Mouse (Mus musculus) lung, embryonic 16.5 days (tissue): ENCODE results near the gene Arhgap15. TPM values are rescaled to one million over a fixed set of nuclear protein-coding genes. Genes with fewer than 3 reads are reported as not detected.

ENCODE experiments used
- ATAC-seq: fragments of 200-750 bp; cut with Nextera tagmentation; 2 replicates; pipeline ENCODE4 v1.8.0; 2017; ENCODE audit warnings: low read depth, mild to moderate bottlenecking, moderate library complexity
- H3K27ac ChIP-seq: fragments of 300-500 bp; sonication (generic); 2 replicates; pipeline ENCODE4 v1.5.1; 2014; ENCODE audit warnings: mild to moderate bottlenecking, control low read depth, low read length
- H3K27me3 ChIP-seq: fragments of 300-500 bp; sonication (generic); 2 replicates; pipeline ENCODE4 v1.6.1; 2014; ENCODE audit warnings: low read depth, low read length, mixed read lengths; ENCODE audit not compliant: control insufficient read depth, insufficient read depth
- H3K36me3 ChIP-seq: fragments of 300-500 bp; sonication (generic); 2 replicates; pipeline ENCODE4 v1.6.1; 2014; ENCODE audit warnings: low read length; ENCODE audit not compliant: control insufficient read depth, insufficient read depth
- H3K4me1 ChIP-seq: fragments of 300-500 bp; sonication (generic); replicated peaks from 2 replicates; pipeline ENCODE4 v1.6.1; 2014; ENCODE audit warnings: low read length, mixed read lengths; ENCODE audit not compliant: control insufficient read depth, insufficient read depth
- H3K4me2 ChIP-seq: fragments of 300-500 bp; sonication (generic); 2 replicates; pipeline ENCODE4 v1.6.1; 2014; ENCODE audit warnings: low read depth, low read length, control low read depth
- H3K4me3 ChIP-seq: fragments of 300-500 bp; sonication (generic); 2 replicates; pipeline ENCODE4 v1.5.1; 2014; ENCODE audit warnings: mild to moderate bottlenecking, low read length, control low read depth
- H3K9ac ChIP-seq: fragments of 300-500 bp; sonication (generic); 2 replicates; pipeline ENCODE4 v1.6.1; 2014; ENCODE audit warnings: low read length, control low read depth
- H3K9me3 ChIP-seq: fragments of 300-500 bp; sonication (generic); 2 replicates; pipeline ENCODE4 v1.6.1; 2016; ENCODE audit warnings: low read length; ENCODE audit not compliant: control insufficient read depth
- WGBS: fragments of 180-500 bp; shearing (Covaris S2); extraction: QIAGEN DNeasy Blood & Tissue Kit; methylation state at CpG from one replicate; pipeline ENCODE4 v1.1.7; 2014; 5-methylcytosine and 5-hydroxymethylcytosine counted together
- polyA plus RNA-seq: library from polyadenylated mRNA; unstranded; fragments of >200 nt; fragmentation: Nextera tagmentation; extraction: Ambion mirVana; gene quantifications from 2 replicates; pipeline ENCODE4 v1.2.1, GENCODE M21; 2015

Arhgap15 gene
- polyA plus RNA-seq, 1 experiment from 2014 or later: 2.1 TPM

DNA sequence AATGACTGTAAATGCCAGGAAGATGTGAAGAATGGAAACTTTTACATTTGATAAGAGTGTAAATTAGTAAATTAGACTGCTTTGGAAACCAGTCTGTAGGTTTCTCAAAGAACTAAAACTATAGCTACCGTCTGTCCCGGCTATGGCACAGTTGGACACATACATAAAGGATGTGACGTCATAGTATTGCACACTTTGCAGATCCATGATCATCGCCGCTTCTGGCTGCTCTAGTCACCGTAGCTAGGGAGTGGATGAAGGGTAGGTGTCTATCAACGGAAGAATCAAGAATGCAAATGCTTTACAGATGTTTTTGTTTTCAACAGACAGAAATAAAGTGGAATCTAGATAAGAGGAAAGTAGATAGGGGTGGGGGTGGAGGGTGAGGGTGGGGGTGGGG is 11.1 kb upstream of the Arhgap15 start:
- Histone ChIP-seq H3K4me1 (no peaks in the 10 kb centered on the region), H3K4me3 (no peak overlapping the region), H3K9me3 (no peaks in the 10 kb centered on the region), H3K9ac (no peak overlapping the region), H3K27ac (no peak overlapping the region), H3K27me3 (no peaks in the 10 kb centered on the region), H3K36me3 (no peaks in the 10 kb centered on the region), H3K4me2 (no peak overlapping the region)
- 82% methylated on average over 7 of the region's 7 CpGs for WGBS
- no peak for ATAC-seq

DNA sequence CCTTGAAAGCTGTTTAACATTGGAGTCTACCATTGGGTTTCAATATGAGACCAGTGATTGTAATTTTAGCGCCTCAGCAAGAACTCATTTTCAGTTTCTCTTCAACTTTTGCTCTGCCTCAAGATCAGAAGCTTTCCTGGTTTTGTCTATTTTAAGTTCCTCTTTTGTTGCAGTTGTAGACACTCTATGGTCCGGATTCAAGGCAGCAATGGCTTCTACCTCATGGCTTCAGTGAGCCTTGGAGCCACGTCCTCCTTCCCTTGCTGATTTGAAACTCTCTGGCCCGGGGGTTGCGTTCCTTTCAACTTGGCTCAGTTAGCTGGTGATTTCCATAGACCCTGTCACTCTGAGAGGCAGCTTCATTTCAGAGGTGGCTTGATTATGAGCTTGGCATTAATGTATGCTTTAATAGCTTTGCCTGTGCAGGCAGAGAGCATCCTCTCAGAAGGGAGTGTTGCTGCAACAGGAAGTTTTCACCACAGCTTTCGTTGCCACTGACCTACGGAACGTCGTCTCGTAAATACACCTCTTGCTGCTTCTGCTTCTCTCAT is 10.0 kb upstream of the Arhgap15 start:
- no peak for ATAC-seq
- Histone ChIP-seq H3K4me2 (no peak overlapping the region), H3K27me3 (no peaks in the 10 kb centered on the region), H3K36me3 (no peaks in the 10 kb centered on the region), H3K9ac (no peak overlapping the region), H3K4me3 (no peak overlapping the region), H3K4me1 (no peaks in the 10 kb centered on the region), H3K9me3 (no peaks in the 10 kb centered on the region), H3K27ac (no peak overlapping the region)
- whole genome bisulfite sequencing: 79% methylated on average over 10 of the region's 10 CpGs

DNA sequence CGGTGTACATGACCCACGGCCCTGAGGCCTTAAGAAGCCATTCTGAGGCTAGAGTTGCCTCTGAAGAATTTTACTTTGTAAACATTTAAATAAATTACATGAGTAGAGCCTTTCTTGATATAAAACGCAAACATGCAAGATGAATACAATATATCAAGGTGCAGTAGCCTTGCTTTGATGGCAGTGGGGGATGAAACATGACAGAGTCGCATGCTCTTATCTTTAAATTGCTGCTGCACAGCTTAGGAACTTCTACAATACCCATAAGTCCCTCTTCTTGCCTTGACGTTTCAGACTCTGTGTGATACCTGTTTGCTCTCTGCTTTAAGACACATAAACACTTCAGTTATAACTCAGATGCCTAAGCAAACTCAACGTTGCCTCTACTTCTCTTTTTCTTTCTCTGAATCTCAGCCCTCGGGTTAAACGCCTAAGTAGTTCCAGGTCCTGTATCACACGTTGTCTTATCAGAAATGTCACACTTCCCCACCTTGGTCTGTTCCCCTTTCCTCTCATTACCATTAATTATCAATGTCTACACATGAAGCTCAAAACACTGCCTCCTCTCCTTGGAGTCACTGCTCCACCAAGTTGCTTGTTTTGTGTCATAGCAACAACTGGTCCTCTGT is 9.3 kb upstream of the Arhgap15 start:
- Histone ChIP-seq H3K27me3 (no peaks in the 10 kb centered on the region), H3K4me1 (no peaks in the 10 kb centered on the region), H3K4me3 (no peak overlapping the region), H3K36me3 (no peaks in the 10 kb centered on the region), H3K9ac (no peak overlapping the region), H3K4me2 (no peak overlapping the region), H3K9me3 (no peaks in the 10 kb centered on the region), H3K27ac (no peak overlapping the region)
- ATAC-seq: no peak
- 63% methylated on average over 9 of the region's 9 CpGs for WGBS

DNA sequence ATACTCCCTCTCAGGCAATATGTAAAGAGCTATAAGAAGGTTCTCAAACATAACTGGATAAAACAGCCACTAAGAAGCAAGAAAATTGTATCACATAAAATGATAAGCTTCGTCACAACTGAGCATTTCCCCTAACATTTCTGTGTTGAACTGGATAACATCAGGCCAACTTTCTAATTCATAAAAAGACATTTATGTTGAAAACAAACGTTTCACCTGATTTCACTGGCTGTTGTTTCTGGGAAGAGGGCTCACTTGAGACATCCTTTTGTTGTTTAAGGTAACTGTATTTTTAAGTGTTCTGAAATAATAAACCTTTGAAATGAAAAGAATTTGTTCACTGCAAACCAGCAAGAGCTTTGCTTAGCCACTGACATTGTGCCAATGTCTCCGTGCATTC is 697 bp downstream of the Arhgap15 start:
- Histone ChIP-seq H3K27ac (no peak overlapping the region), H3K36me3 (no peaks in the 10 kb centered on the region), H3K9me3 (no peaks in the 10 kb centered on the region), H3K4me1 (no peaks in the 10 kb centered on the region), H3K9ac (no peak overlapping the region), H3K4me3 (no peak overlapping the region), H3K4me2 (no peak overlapping the region), H3K27me3 (no peaks in the 10 kb centered on the region)
- WGBS: 65% methylated on average over 3 of the region's 3 CpGs
- ATAC-seq: no peak

DNA sequence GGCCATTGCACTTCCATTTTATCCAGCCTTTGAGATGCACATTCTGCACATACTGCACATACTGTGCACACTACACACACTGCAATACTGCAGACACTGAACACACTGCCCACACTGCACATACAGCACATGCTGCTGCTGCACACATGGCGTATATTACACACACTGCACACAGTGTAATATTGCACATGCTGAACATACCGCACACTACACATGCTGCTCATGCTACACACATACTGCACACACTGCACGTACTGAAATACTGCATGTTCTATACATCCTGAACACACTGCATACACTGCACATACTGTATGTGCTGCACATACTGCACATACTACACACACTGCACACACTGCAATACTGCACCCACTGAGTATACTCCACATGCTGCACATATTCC is 7.3 kb downstream of the Arhgap15 start:
- Histone ChIP-seq H3K4me1 (no peaks in the 10 kb centered on the region), H3K9ac (no peak overlapping the region), H3K4me2 (no peak overlapping the region), H3K36me3 (no peaks in the 10 kb centered on the region), H3K27me3 (no peaks in the 10 kb centered on the region), H3K27ac (no peak overlapping the region), H3K4me3 (no peak overlapping the region), H3K9me3 (no peaks in the 10 kb centered on the region)
- WGBS: 98% methylated on average over 3 of the region's 3 CpGs
- no peak for ATAC-seq

DNA sequence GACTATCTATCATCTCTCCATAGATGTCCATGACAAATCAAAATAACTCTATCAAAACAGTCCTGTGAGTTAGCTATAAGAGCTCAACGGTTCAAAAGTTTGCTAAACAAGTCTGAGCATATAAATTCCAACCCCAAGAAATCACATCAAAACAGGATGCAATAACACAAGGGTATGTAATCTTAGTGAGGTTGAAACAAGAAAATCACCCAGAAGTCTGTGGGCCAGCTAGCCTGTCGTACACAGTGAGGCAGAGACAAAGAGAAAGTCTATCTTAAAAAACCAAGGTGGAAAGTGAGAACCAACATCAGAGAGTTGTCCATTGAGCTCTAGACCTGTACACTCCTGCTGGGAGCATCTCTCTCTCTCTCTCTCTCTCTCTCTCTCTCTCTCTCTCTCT is 8.0 kb downstream of the Arhgap15 start:
- H3K4me1 ChIP-seq: no peaks in the 10 kb centered on the region
- H3K4me2 ChIP-seq: no peak overlapping the region
- no peaks in the 10 kb centered on the region for H3K9me3 ChIP-seq
- ATAC-seq: no peak
- H3K27me3 ChIP-seq: no peaks in the 10 kb centered on the region
- no peaks in the 10 kb centered on the region for H3K36me3 ChIP-seq
- no peak overlapping the region for H3K27ac ChIP-seq
- no peak overlapping the region for H3K9ac ChIP-seq
- 52% methylated on average over 2 of the region's 2 CpGs for WGBS
- H3K4me3 ChIP-seq: no peak overlapping the region

DNA sequence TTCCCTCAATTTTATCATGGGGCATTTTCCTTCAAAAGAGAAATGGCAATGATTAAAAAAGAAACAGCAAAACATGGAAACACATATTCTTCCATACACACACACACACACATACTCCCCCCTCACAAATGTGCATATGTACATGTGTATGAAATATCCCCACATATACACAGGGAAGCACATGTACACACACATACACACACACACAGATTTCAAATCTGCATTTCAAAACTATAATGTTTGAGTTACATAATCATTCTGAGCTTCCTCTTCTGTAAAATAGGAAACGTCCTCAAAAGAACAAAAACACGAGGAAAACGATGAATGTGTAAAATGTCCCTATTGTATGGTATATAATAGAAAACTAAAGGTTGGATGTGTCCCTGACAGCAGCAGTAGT is 13.1 kb downstream of the Arhgap15 start:
- Histone ChIP-seq H3K9ac (no peak overlapping the region), H3K36me3 (no peaks in the 10 kb centered on the region), H3K4me2 (no peak overlapping the region), H3K4me1 (no peaks in the 10 kb centered on the region), H3K27ac (no peak overlapping the region), H3K4me3 (no peak overlapping the region), H3K27me3 (no peaks in the 10 kb centered on the region), H3K9me3 (no peaks in the 10 kb centered on the region)
- WGBS: 79% methylated on average over 3 of the region's 3 CpGs
- no peak for ATAC-seq

DNA sequence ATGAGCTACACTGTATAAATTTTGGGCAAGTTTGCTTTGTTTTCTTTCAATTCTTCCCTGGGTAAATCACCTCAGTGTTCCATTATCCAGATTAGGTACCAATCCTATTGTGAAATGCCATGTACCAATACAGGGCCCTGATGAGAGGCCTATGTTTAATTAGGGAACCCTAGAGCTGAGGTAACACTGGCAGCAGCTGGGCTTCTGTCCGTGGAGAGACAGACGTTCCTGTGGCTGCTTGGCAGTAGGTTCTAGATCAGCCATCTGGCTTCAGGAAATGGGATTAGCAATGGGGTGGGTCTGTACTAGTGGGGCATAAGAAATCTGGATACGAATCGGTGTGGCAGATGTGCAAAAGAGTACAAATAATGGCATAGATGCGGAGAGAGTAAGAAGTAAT is 14.7 kb downstream of the Arhgap15 start:
- H3K27ac ChIP-seq: no peak overlapping the region
- WGBS: 70% methylated on average over 5 of the region's 5 CpGs
- H3K9ac ChIP-seq: no peak overlapping the region
- no peaks in the 10 kb centered on the region for H3K27me3 ChIP-seq
- H3K36me3 ChIP-seq: no peaks in the 10 kb centered on the region
- ATAC-seq: no peak
- no peaks in the 10 kb centered on the region for H3K9me3 ChIP-seq
- no peak overlapping the region for H3K4me2 ChIP-seq
- H3K4me1 ChIP-seq: no peaks in the 10 kb centered on the region
- H3K4me3 ChIP-seq: no peak overlapping the region

DNA sequence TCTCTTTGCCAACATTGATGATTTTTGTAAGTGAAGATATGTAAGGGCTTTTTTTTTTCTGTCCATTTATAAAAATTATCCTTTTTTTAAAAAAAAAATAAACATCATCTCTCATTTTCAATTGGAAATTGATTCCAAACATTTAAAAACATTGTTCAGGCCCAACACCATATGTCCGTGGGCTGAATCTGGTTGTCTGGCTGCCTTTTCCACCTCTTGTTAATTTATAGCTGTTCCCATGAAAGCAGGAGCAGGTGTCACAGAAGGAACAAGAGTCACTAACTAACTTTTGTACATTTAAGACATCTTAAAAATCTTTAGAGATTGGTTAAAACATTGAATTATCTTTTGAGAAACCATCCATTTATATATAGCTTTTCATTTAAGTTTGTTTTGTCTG is 15.8 kb downstream of the Arhgap15 start:
- no peaks in the 10 kb centered on the region for H3K4me1 ChIP-seq

DNA sequence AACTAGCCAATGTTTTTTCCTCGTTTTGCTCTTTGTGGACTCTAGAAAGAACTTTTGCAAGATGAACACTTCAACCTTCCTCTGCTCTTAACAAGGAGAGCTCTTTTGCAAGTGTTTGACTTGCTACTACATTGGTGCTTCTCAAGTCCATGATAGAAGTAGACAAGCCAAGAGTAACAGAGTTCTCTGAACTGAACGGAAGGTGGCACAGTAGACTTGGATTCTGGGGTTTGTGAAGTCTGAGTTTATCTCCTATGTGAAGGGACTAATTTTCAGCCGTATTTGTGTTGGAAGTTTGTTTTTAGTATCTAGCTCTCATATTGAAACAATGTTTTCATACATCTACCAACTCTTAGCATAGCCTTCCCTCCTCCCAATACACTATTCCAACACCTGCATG is 17.6 kb downstream of the Arhgap15 start:
- H3K4me3 ChIP-seq: no peak overlapping the region
- H3K27ac ChIP-seq: no peak overlapping the region
- H3K9ac ChIP-seq: no peak overlapping the region
- WGBS: 75% methylated on average over 3 of the region's 3 CpGs
- no peaks in the 10 kb centered on the region for H3K27me3 ChIP-seq
- no peaks in the 10 kb centered on the region for H3K36me3 ChIP-seq
- H3K4me1 ChIP-seq: no peaks in the 10 kb centered on the region
- ATAC-seq: no peak
- H3K9me3 ChIP-seq: no peaks in the 10 kb centered on the region
- H3K4me2 ChIP-seq: no peak overlapping the region

More for the DNA sequence above, 15.8 kb downstream of the Arhgap15 start:
- whole genome bisulfite sequencing: 76% methylated on average over 1 of the region's 1 CpGs
- Histone ChIP-seq H3K27me3 (no peaks in the 10 kb centered on the region), H3K27ac (no peak overlapping the region), H3K9ac (no peak overlapping the region), H3K4me2 (no peak overlapping the region), H3K9me3 (no peaks in the 10 kb centered on the region), H3K4me3 (no peak overlapping the region), H3K36me3 (no peaks in the 10 kb centered on the region)
- no peak for ATAC-seq
